Mouse (Mus musculus) heart, embryonic 12.5 days (tissue): ENCODE measurements around the gene Pet2. TPM values are rescaled to one million over a fixed set of nuclear protein-coding genes. Genes with fewer than 3 reads are reported as not detected.

Experiments used
- ATAC-seq: fragments of 200-750 bp; cut with Nextera tagmentation; 2 replicates; pipeline ENCODE4 v1.8.0; 2017; ENCODE audit warnings: moderate TSS enrichment, moderate library complexity; ENCODE audit not compliant: insufficient number of reproducible peaks, low FRiP score
- H3K27ac ChIP-seq: fragments of 300-500 bp; sonication (generic); 2 replicates; pipeline ENCODE4 v1.5.1; 2016; ENCODE audit warnings: mild to moderate bottlenecking, moderate library complexity; ENCODE audit not compliant: poor library complexity, severe bottlenecking
- H3K27me3 ChIP-seq: fragments of 300-500 bp; sonication (generic); replicated peaks from 2 replicates; pipeline ENCODE4 v1.6.1; 2016; ENCODE audit warnings: mild to moderate bottlenecking, moderate library complexity
- H3K36me3 ChIP-seq: fragments of 300-500 bp; sonication (generic); 2 replicates; pipeline ENCODE4 v1.6.1; 2016; ENCODE audit warnings: mild to moderate bottlenecking, moderate library complexity
- H3K4me1 ChIP-seq: fragments of 300-500 bp; sonication (generic); replicated peaks from 2 replicates; pipeline ENCODE4 v1.6.1; 2016; ENCODE audit warnings: mild to moderate bottlenecking
- H3K4me2 ChIP-seq: fragments of 300-500 bp; sonication (generic); 2 replicates; pipeline ENCODE4 v1.6.1; 2016; ENCODE audit warnings: mild to moderate bottlenecking, moderate library complexity
- H3K4me3 ChIP-seq: fragments of 300-500 bp; sonication (generic); 2 replicates; pipeline ENCODE4 v1.5.1; 2016; ENCODE audit warnings: mild to moderate bottlenecking
- H3K9ac ChIP-seq: fragments of 300-500 bp; sonication (generic); 2 replicates; pipeline ENCODE4 v1.6.1; 2016; ENCODE audit warnings: mild to moderate bottlenecking, moderate library complexity
- H3K9me3 ChIP-seq: fragments of 300-500 bp; sonication (generic); replicated peaks from 2 replicates; pipeline ENCODE4 v1.6.1; 2016; ENCODE audit warnings: mild to moderate bottlenecking, moderate library complexity
- WGBS: fragments of 180-500 bp; shearing (Covaris S2); methylation state at CpG from one replicate; pipeline ENCODE4 v1.1.7; 2016; 5-methylcytosine and 5-hydroxymethylcytosine counted together
- polyA plus RNA-seq: library from polyadenylated mRNA; unstranded; fragments of >200 nt; fragmentation: Nextera tagmentation; extraction: Ambion mirVana; gene quantifications from 2 replicates; pipeline ENCODE4 v1.2.1, GENCODE M21; 2016

The Pet2 gene
- polyA plus RNA-seq: not detected in 2 replicates

DNA sequence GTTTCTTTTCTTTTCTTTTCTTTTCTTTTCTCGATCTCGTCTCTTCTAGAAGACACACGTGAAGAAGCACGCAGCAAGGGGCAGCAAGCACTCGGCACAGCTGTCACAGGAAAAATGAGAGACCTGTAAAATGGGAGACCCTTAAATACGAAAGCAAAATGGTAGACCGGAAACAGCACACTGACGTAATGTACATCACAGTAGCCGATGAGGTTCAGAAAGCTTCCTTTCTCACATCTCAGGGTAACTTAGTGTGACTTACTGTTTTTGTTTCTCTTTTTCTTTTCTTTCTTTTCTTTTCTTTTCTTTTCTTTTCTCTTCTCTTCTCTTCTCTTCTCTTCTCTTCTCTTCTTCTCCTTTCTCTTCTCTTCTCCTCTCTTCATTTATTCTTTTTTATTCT is at the start of gene Pet2:
Pet2 (minus strand) TSS at position 101 of the 400 bp plus-strand sequence.
- no peak within 1 kb of the TSS for H3K9ac ChIP-seq
- no peak within 1 kb of the TSS for H3K4me2 ChIP-seq
- no peak for ATAC-seq
- 83% methylated on average over 9 of the region's 9 CpGs for WGBS
- H3K27me3 ChIP-seq: no peaks in the 10 kb centered on the region
- no peaks in the 10 kb centered on the region for H3K4me1 ChIP-seq
- peaks cover 8% of the 10 kb centered on the region; the same call in 1 of the 2 replicates for H3K9me3 ChIP-seq
- no peaks in the 10 kb centered on the region for H3K36me3 ChIP-seq
- no peak within 1 kb of the TSS for H3K4me3 ChIP-seq
- no peak within 1 kb of the TSS for H3K27ac ChIP-seq
